Mouse (Mus musculus): ENCODE data around the gene Fcrl5.

The Fcrl5 gene

GRCm38 (mm10) chr3:87501151-87501550, 65.6 kb downstream of the Fcrl5 start:
- no peak for DNase-seq

GRCm38 (mm10) chr3:87502771-87503170, 67.2 kb downstream of the Fcrl5 start:
- DNase-seq, result no peak

GRCm38 (mm10) chr3:87504330-87504729, 68.8 kb downstream of the Fcrl5 start:
- DNase-seq, result no peak

- DNase-seq, result no peak
These were observed 69.3 kb downstream of the Fcrl5 start for GRCm38 (mm10) chr3:87504749-87505425.

GRCm38 (mm10) chr3:87506456-87507416, 71.2 kb downstream of the Fcrl5 start:
- no peak for DNase-seq

- peak; percentile 81 for DNase-seq
These were observed 72.8 kb downstream of the Fcrl5 start for GRCm38 (mm10) chr3:87508205-87508901.

GRCm38 (mm10) chr3:87509061-87509460, 73.5 kb downstream of the Fcrl5 start:
- DNase-seq, result peak; percentile 85

GRCm38 (mm10) chr3:87510832-87511231, 75.3 kb downstream of the Fcrl5 start:
- DNase-seq, result no peak

- no peak for DNase-seq
These were observed 76.6 kb downstream of the Fcrl5 start for GRCm38 (mm10) chr3:87511971-87512765.

- DNase-seq, result peak; percentile 70
These were observed 80.1 kb downstream of the Fcrl5 start for GRCm38 (mm10) chr3:87515567-87516081.

- DNase-seq, result no peak
These were observed 82.9 kb downstream of the Fcrl5 start for GRCm38 (mm10) chr3:87518425-87518824.

GRCm38 (mm10) chr3:87521126-87521525, 85.6 kb downstream of the Fcrl5 start:
- DNase-seq, result no peak

GRCm38 (mm10) chr3:87521833-87522232, 86.3 kb downstream of the Fcrl5 start:
- no peak for DNase-seq

GRCm38 (mm10) chr3:87523701-87524100, 88.1 kb downstream of the Fcrl5 start:
- DNase-seq, result no peak

- DNase-seq, result peak; percentile 86
These were observed 89.7 kb downstream of the Fcrl5 start, which contains the start of gene Etv3 for GRCm38 (mm10) chr3:87525043-87525836. Etv3 (plus strand) TSS chr3:87525407.

- DNase-seq, result peak; percentile 19
These were observed 90.4 kb downstream of the Fcrl5 start for GRCm38 (mm10) chr3:87525837-87526570.

- DNase-seq, result no peak
These were observed 91.6 kb downstream of the Fcrl5 start for GRCm38 (mm10) chr3:87527139-87527538.

- no peak for DNase-seq
These were observed 92.4 kb downstream of the Fcrl5 start for GRCm38 (mm10) chr3:87528021-87528420.

- DNase-seq, result no peak
These were observed 93.3 kb downstream of the Fcrl5 start for GRCm38 (mm10) chr3:87528841-87529240.

GRCm38 (mm10) chr3:87529568-87529967, 94.0 kb downstream of the Fcrl5 start:
- DNase-seq, result no peak

GRCm38 (mm10) chr3:87530234-87530633, 94.7 kb downstream of the Fcrl5 start:
- DNase-seq, result no peak
